ENCODE assay signal across 13 mouse cellular contexts in the genomic region with DNA sequence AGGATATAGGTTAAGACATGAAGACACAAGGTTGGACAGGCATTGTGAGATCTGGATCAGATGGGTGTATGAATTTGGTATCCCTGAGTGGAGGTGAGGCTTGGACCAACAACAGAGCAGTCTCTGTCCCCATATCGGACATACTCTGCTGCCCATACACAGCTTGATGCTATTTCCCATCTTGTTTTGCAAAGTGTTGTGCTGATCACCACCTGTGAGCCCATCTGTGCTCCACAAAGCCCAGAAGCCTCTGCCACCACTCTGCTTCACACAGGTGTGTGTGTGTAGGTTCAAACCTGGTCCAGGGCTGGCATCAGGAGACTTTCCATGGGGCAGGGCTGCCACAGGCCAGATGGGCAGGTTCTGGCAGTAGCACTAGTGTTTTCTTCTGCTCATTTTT.
"Had no signal": no experiment of that assay in that cellular context is flagged by ENCODE, and none has a peak within 500 bp of the region (broad histone marks: within the 10 kb centered on the region; RNA-seq: fewer than 3 reads in every experiment).

No protein-coding gene starts in this region.

- DNase-seq: kidney, adult 2 months; liver; liver, embryonic 13.5 days; lung, adult 18-20 months; right cerebral cortex, postnatal 14 days; thymus, adult 18-20 months; thymus, postnatal 14 days had no signal

- H3K36me3 ChIP-seq: kidney, embryonic 15.5 days; limb, embryonic 12.5 days; liver, embryonic 13.5 days; midbrain, embryonic 15.5 days; neural tube, embryonic 13.5 days had no signal

- H3K4me3 ChIP-seq: kidney, embryonic 15.5 days; left cerebral cortex, adult 2 months; limb, embryonic 12.5 days; liver, embryonic 13.5 days; midbrain, embryonic 15.5 days; neural tube, embryonic 13.5 days had no signal

- ATAC-seq: midbrain, embryonic 15.5 days had no signal

- H3K4me2 ChIP-seq: kidney, embryonic 15.5 days; limb, embryonic 12.5 days; liver, embryonic 13.5 days; midbrain, embryonic 11.5 days; midbrain, embryonic 15.5 days; neural tube, embryonic 13.5 days had no signal

- H3K27me3 ChIP-seq: kidney, embryonic 15.5 days; limb, embryonic 12.5 days; liver, embryonic 13.5 days; midbrain, embryonic 15.5 days; neural tube, embryonic 13.5 days had no signal

- H3K27ac ChIP-seq: kidney, embryonic 15.5 days; left cerebral cortex, adult 2 months; limb, embryonic 12.5 days; liver, embryonic 13.5 days; midbrain, embryonic 15.5 days; neural tube, embryonic 13.5 days had no signal

- H3K9me3 ChIP-seq: kidney, embryonic 15.5 days; limb, embryonic 12.5 days; liver, embryonic 13.5 days; midbrain, embryonic 15.5 days; neural tube, embryonic 13.5 days had no signal

- H3K4me1 ChIP-seq: kidney, embryonic 15.5 days; limb, embryonic 12.5 days; liver, embryonic 13.5 days; midbrain, embryonic 15.5 days; neural tube, embryonic 13.5 days had no signal

- H3K9ac ChIP-seq: kidney, embryonic 15.5 days; limb, embryonic 12.5 days; liver, embryonic 13.5 days; midbrain, embryonic 15.5 days; neural tube, embryonic 13.5 days had no signal
